Mouse (Mus musculus): ENCODE measurements at regions not wholly inside any gene's neighbourhood (a gene's known extent, or its start where the extent isn't known, plus 50 kb on each side); places are given as distances from the start of the nearest gene placed in this dataset.
A peak's percentile ranks its signal among the peaks of the same experiment; 100 is the strongest.

DNA sequence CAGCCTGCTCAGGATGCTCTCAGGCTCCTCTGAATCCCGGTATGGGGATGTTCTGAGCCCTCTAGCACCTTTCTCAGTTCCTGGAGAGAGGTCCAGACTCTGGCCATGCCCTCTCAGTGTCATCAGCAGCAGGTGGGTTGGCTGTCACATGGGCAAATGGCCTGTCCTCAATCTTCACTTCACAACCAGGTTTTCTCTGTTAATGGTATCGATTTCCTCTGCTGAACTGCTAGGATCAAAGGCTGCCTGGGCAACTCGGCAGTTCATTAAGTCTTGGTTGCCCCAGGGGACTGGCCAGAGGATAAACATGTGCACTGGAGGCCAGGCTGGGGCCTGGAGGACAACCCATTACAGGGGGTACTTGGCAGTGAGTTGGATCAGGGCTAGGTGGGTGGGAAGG is 156.2 kb downstream of the Trim29 start:
- no peak for DNase-seq (ENCODE audit: low spot score in 2 of 2)

DNA sequence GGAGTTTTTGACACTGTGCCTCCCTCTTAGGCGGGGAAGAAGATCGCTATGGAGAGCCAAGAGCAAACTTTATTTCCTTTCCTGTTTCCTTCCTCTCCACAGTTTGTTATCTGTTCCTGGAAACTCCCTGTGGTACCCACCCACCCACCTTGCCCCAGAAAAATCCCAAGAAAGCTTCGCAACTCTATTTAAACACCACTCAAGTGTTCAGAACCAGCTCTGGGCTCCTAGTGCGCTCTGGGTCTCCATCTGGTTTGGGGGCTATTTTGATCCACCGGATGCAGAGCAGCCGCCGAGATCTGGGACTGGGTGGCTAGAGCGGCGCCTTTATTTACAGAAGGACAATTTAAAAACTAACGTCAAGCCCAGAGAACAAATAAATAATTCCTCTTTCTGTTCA is 158.6 kb downstream of the Trim29 start:
- DNase-seq (ENCODE audit: low spot score in 2 of 2): no peak

DNA sequence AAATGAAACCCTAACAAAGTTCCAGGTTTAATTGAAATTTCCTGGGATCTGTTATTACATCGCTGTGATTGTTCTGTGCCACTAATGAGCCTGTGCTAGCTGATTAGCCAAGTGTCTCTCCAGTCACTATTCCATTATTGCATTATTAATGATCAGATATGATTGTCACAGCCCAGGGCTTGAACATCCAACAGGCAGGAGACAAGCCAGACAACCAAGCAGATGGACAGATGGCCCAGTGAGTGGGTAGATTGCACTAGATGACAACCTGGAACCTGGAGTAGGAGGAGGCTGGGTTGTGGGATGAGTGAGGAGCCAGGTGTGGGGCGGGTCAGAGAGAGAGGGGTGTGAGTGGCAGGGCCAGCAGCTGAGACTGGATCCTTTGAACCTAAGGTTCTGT is 161.6 kb downstream of the Trim29 start:
- DNase-seq (ENCODE audit: low spot score in 2 of 2): no peak

GRCm38 (mm10) chr9:43473164-43473563 is 162.5 kb downstream of the Trim29 start:
- no peak for DNase-seq (ENCODE audit: low spot score in 2 of 2)

DNA sequence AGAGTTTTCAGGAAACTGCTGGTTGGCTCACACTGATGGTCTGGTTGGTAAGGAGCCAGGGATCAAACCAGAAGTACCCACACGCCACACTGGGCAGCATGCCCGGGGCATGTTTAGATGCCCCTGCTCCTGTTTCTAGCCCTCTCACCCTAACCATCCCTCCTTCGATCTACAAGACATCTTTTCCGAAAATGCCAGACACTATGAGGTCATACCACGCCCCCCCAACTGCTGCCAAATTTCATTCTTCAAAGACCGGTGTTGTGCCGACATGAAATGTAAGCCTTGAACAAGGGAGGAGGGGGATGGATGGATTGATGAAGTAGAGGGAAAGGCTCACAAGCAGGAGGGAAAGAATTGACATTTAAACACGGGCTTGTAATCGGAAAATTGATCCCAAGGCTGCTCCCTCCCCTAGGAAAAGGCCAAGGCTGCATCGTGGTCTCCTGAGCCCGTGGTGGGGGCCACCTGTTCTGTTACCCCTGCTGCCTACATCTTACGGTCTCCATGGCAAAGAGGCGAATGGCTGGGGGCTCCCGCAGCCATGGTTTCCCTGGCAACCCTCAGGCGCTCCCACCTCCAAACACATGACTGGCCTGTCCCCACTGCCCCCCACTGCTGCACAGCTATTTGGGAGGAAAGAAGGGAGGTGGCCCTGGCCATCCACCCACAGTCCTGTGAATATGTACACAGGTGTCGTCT is 163.1 kb downstream of the Trim29 start:
- DNase-seq (ENCODE audit: low spot score in 2 of 2): peak in 1 of 2 experiments; percentile 36

GRCm38 (mm10) chr9:43474303-43474643 is 163.6 kb downstream of the Trim29 start:
- DNase-seq (ENCODE audit: low spot score in 2 of 2): no peak

- DNase-seq (ENCODE audit: low spot score in 2 of 2): no peak
Measured at GRCm38 (mm10) chr9:43480826-43481591, 170.4 kb downstream of the Trim29 start.

DNA sequence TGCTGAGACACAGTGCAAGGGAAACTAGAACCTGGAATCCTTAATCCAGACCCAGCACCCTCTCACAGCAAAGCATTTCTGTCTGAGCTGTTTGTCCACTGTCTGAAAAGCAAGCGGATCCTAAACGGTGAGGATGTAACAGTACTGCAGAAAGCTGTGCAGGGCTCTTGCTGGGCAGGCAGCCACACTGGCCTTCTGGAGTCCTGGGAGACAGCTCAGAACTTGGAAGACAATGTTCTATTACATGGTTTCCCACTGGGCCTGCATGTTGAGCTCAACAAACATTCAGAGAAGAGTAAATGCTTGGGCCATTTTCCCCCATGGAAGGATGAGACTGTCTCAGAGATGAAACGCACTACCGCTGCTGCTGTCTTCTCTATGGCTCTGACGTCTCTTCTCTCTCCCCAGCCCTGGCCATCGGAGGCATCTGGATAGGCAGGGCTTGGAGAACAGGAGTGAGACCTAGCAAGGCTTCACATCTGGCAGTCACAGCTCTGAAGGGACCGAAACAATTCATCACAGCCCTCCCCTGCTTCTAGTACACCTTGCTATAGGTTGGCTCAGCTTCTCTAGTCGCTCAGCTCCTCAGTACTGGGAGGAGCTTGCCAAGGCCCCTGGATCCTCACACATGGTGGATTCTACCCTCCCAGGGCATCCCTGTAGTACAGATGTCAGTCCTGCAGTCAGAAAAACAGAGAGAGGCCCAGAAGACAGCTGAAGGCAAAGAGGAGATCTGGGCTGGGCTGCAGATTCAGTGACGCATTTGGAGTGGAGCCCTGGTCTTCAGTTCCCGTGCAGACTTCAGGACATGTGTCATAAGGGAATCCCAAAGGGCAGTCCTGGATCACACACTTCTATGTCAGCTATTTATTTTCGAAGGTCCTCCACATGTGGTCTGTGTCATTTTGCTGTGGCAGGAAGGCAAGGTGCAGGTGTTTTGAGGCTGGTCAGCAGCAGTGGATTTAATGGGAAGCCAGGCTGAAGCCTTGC is 171.7 kb downstream of the Trim29 start:
- DNase-seq (ENCODE audit: low spot score in 2 of 2): peak in 1 of 2 experiments; percentile 45

- peak; percentile 42 to 54 for DNase-seq (ENCODE audit: low spot score in 2 of 2)
Measured at GRCm38 (mm10) chr9:43483195-43483594, 172.5 kb downstream of the Trim29 start.

- DNase-seq (ENCODE audit: low spot score in 2 of 2): no peak
Measured at GRCm38 (mm10) chr9:43483906-43484305, 173.3 kb downstream of the Trim29 start.

DNA sequence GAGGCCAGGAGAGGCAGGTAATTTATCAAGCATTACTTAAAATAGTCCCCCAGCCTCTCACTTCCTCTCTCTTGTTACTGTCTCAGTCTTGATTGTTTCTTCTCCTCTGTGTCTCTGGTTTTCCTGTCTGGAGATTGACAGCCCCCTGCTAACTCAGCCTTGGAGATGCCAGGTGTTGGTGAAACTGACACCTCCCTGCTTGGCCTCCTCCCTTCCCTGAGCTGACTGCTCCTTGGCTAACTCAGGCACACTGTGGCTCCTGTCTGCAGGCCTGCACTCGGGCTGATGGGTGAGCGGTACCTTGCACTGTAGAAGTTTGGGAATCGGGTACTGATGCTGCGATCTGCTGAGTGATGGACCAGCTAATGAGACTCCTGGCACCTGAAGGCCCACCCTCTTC is 176.1 kb downstream of the Trim29 start:
- no peak for DNase-seq (ENCODE audit: low spot score in 2 of 2)

DNA sequence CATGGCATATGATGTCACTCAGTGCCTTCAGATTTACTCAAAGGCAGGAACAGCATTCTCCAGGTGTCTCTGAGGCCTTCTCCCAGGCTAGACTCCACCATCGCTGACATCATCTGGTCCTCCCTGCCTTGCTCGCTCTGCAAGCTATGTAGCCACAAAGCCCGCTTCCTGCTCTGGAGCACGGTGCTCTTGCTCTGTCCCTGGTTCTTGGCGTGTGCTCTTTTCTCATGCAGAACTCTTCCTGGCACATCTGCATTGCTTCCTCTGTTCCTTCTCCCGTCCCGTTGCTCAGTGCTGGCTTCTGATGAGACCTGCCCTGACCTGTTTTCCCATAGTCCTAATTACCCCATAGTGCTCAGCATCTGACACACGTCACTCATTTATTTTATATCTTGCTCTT is 178.6 kb downstream of the Trim29 start:
- DNase-seq (ENCODE audit: low spot score in 2 of 2): no peak

DNA sequence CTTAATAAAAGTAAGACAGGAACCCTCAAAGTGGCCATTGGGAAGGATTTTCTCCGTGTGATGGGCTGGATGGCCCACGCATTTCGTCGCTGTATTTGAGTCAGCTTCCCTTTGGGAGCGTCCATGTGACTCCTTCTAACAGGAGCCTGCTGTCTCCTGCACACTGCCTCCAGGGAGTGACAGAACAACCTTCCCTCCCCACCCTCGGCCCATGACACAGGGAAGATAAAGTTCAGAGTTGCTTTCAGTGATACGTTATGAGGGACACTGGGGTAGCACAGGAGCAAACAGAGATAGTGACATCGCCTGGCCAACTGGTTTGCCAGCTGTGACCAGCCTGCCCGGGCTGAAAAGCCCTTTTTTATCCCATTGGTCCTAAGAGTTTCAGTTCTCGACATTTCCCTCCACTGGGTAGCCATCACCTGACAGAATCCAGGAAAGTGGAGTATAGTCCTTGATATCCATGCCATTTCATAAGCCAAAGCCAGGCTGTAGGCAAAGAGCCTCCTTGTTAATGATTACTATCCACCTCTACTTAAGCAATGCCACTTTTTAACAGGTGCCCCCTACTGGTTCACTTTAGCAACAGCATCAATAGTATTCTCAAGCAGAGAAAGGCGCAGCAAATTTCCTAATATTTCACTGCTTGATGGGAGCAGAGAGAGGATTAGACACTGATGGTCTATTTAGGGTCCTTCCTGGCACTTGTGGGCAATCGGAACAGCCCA is 180.5 kb downstream of the Trim29 start:
- no peak for DNase-seq (ENCODE audit: low spot score in 2 of 2)

DNA sequence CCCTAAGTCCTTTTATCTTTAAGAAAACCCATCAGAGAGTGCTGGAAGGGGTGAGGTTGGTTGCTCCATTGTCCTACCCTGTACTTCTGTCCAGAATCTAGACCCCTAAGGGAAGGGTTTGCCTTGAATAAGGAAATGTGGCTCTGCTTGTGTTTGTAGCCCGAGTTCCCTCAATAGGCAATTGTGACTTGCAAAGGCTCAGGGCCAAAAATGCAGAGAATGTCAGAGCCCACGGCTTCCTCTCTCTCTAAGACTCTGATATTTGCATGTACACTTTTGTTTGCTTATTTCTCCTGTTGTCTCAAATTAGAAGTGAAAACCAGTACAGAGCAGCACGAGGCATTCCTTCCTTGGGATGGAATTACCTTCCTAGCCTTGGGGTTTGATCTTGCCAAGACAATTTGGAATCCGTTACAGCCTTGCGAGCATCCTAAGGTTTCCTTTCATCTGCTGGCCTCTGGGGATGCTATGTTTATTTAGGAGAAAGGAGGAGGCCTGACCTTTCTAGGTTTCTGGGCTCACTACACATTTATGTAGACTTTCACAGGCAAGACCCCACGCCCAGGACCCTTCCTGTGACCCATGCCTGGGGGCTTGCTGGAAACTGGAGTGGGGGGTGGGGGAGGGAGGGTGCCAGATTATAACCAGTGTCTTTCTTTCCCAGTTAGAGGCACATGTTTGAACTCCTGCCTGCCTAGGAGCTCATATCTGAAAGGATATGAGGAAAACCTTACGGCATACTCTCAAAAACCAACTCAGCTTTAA is 181.8 kb downstream of the Trim29 start:
- no peak for DNase-seq (ENCODE audit: low spot score in 2 of 2)

DNA sequence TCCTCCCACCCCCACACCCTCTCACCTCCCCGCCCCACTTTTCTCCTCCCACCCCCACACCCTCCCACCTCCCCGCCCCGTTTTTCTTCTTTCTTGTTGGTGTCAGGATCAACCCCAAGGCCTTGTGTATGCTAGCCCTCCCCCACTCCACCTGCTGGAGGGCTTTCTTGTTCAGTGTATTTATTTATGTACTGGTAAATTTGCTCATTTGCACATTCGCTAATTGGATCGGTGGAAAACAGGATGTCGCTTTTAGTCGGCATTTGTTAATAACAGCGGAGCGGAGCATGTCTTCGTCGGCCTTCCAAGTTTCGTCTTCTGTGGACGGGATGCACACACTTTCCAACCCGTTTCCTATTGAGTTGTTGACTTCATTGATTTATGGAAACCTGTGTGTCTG is 187.9 kb downstream of the Trim29 start:
- DNase-seq (ENCODE audit: low spot score in 2 of 2): no peak

DNA sequence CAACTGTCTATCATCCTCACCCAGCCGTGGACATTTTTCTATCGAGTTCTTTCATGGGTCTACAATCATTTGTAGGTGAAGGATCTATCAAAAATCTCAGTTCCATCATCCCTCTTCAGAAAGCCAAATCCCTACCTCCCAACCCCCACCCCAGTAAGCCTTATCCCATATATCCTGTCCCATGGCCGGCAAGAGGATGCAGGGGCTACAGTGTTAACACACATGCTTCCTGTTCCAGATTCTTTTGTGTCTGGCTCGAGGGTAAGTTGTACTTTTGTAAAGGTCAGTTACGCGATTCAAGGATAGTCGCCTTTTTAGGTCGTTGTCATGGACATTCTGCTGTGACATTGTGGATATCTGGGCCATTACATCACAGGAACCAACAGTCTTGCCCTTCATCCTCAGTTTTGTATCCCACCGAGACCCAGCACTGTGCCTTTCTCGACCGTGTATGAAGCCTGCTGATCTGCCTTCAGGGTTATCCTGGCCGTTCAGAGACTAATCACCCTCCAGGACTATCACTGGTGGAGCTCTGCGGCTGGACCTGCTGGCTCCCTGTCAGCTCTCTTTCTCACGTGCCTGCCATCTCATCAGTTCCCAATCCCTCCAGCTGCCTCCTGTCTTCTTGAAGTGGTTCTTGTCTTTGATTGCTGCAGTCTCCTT is 193.8 kb downstream of the Trim29 start:
- DNase-seq (ENCODE audit: low spot score in 2 of 2): no peak

GRCm38 (mm10) chr9:43505856-43506255 is 195.2 kb downstream of the Trim29 start:
- DNase-seq (ENCODE audit: low spot score in 2 of 2): no peak

DNA sequence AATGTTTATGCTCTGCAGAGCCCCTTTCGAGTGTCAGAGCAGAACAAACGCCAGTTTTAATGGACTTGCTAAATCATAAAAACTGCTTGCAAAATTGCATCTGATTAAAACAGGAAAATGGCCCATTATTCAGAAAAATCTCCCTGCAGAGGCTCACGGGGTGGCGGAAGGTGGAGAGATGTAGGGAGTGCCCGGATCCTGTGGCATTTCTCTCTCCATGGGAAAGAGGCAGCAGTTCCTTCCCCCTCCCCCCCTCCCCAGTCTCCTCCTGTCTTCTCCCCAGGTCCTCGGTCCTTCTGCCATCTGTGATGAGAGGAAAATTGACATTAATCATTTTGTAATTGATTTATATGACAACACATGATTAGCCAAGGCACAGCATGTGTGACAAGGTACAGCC is 195.6 kb downstream of the Trim29 start:
- DNase-seq (ENCODE audit: low spot score in 2 of 2): no peak

- no peak for DNase-seq (ENCODE audit: low spot score in 2 of 2)
Measured at GRCm38 (mm10) chr9:43512806-43513205, 202.2 kb downstream of the Trim29 start.

DNA sequence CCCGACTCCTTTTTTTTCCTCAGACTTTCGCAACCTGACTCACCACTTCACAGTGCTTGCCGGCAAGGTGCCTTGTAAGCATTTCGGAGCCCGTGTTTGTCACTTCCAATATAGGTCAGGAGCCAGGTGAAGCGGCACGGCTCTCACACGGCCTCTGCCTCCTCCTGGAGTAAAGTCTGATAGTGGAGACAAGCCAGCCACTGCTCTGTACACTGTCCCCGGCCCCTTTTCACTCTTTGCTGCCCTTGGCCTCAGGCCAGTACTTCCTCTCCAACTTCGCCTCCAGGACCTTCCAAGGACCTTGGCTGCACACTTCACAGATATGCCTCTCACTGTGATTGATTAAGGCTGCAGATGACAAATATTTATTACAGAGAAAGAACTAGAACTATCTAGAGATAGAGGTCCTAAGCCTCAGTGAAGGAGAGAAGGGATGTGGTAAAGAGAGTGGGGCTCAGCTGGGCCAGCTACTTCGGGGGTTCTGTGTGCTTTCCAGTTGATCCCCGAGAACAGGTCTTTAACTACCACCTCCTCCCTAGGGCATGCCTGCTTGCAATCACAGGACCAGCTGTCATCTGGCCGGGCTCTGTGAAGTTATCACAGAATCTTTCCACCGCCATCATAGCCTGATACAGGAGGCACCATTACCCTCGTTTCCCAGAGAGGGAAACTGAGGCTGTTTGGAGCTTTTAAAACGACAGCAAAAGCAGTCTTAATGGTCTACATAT is 204.2 kb downstream of the Trim29 start:
- DNase-seq (ENCODE audit: low spot score in 2 of 2): no peak

Data from right cerebral cortex, adult 2 months (tissue).